Mouse (Mus musculus): ENCODE measurements around the gene Cdkl2. TPM values are rescaled to one million over a fixed set of nuclear protein-coding genes. Genes with fewer than 3 reads are reported as not detected.
A peak's percentile ranks its signal among the peaks of the same experiment; 100 is the strongest.

The Cdkl2 gene
- total RNA-seq, 2 experiments from 2014 or later: 0.42 to 2.0 TPM

DNA sequence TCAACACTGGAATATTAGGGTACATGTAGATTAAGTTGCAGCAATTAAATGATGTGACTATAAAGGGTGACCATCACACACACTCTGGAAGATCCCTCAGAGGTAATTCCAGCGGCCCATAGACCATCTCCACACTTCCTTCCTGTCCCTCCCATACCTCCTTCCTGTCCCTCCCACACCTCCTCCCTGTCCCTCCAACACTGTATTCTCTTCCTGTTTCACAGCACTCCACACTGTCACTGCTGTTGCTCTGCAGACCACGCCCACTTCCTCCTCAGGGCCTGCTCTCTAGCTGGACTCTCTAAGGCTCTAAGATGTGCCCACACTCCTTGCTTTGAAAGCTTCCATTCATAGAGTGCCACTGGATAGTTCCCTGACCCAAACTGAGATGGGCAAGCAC is 42.9 kb downstream of the Cdkl2 start:
- ATAC-seq (replicated peaks; ENCODE audit: low FRiP score, poor library complexity, severe bottlenecking): no peak

DNA sequence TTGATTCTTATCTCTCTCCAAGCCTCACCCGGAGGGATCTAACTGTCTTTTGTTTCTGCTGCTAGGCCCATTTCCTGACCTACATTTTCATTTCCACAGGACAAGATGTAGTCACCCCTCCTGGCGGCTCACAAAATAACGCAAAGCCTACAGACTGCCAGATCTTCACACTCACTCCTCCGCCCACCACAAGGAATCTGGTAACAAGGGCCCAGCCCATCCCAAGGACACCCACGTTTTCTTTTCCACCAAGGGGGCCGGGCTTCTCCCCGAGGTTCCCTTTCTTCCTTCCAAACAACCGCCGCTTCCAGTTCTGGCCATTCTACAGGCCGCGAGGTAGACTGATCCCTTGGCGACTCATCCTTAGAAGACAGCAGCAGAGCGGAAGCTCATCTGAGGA is 49.1 kb downstream of the Cdkl2 start:
- ATAC-seq (replicated peaks; ENCODE audit: low FRiP score, poor library complexity, severe bottlenecking): no peak

DNA sequence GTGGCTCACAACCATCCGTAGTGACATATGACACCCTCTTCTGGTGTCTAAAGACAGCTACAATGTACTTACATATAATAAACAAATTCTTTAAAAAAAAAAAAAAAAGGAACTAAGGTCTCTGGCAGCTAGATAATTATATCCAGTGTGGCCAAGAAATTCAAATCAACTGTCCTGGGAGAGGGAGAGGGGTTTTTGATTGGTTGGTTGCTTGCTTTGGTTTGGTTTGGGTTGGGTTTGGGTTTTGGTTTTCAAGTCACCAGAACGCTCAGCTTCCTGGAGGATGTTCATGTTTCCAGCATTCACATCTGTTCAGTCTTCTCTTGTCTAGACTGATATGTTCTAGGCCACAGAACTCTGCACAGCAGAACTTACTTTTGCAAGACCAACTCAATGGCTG is 50.6 kb downstream of the Cdkl2 start:
- no peak for ATAC-seq (replicated peaks; ENCODE audit: low FRiP score, poor library complexity, severe bottlenecking)

DNA sequence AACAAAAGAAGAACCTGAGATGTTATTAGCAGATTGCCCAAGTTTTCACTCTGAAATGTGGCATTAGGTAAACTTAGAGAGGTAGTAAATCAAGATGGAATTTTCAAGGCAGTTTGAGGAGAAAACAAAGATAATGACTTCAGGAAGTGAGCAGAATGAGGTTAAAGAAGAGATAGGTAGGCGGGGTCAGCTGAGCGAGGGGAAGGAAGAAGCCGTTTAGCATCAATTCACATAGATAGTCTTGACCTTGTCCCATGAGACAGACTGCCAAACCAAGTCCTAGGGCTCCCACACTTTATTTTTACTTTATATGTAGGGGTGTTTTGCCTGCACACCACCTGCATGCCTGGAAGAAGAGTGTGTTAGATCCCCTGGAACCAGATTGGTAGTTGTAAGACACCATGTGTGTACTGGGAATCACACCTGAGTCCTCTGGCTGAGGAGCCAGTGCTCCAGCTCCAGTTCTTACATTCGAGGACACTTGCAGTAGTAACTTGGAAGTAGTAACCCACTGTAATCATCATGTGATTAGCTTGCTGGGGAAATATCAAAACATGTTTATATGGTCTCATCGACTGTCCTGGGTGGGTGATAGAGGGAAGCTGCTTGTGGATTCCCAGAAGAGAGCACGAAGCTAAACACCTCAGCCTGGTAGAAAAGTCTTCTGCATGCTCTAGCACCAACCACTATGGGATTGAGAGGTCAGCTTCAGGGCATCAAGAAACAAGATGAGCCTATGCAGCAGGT is 52.3 kb downstream of the Cdkl2 start:
- ATAC-seq (replicated peaks; ENCODE audit: low FRiP score, poor library complexity, severe bottlenecking): no peak

DNA sequence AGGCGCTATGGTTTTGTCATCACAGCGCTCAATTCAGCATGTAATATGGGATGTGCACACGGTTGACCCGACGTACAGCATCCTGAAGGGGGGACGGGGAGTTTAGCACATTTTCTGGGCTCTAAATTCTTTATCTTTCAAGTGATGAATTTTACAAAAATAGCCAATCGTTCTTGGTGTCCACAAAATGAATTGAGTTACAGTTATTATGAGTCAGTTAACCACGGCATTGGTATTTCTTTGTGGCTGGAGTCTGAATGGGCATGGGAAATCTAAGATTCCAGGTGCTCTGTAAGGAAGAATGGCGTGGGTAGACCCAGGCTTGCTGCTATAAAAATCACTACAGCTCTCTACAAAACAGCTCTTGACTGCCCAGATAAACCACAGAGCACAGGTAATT is 54.4 kb downstream of the Cdkl2 start:
- ATAC-seq (replicated peaks; ENCODE audit: low FRiP score, poor library complexity, severe bottlenecking): no peak

DNA sequence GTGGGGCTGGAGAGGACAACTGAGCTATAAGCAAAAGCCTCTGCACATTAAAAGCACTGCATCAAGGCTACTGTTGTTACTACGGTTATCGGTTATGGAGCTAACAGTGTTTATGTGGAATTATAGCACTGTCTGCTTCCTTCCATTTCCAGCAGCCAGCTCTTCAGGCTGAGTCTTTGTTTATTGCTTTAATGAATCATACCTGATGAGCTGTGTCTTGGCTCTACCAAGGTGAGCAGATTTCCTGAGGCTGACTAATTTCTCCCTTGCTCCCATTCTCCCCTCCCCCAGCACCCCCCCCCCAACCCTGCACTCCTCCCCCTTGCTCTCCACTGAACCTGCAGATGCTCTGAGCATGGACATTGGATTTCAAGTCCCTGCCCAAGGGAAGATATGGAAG is 55.9 kb downstream of the Cdkl2 start:
- ATAC-seq (replicated peaks; ENCODE audit: low FRiP score, poor library complexity, severe bottlenecking): no peak

DNA sequence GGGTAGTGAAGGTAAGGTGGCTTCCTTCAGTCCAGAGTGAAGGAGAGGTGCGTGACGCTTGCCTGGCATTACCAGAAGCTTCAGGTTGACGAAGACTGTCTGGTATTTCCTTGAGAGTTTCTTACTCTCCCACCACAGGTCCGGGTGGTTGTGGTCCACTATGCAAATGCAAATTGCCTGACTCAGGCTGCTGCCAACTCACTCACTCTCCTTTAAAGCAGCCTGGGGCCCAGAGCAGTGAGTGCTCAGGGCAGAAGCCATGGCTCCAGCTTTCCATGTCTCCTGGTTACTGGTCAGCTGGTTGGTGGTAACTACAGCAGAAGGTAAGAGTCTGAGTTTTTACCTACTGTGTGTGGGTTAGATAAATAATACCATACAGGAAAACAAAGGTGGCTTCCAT is 56.4 kb downstream of the Cdkl2 start, which contains the start of gene Odaph:
Gene Odaph (plus strand): TSS at position 240 of the 400 bp plus-strand sequence.
- ATAC-seq (replicated peaks; ENCODE audit: low FRiP score, poor library complexity, severe bottlenecking): no peak

DNA sequence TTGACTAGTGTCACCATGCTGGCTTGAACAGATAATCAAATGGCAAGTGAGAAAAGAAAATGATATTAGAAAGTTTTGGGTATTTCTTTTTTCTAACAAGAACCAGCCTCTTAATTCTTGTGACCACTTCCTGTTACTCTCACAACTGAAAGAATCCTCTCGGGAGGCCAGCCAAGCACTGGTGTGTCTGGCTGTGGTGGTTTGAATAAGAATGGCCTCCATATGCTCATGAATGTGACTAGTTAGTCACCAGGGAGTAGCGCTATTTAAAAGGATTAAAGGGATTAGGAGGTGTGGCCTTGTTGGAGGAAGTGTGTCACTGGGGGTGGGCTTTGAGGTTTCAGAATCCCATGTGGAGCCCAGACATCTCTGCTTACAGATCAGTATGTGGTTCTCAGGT is 58.0 kb downstream of the Cdkl2 start:
- ATAC-seq (replicated peaks; ENCODE audit: low FRiP score, poor library complexity, severe bottlenecking): no peak

DNA sequence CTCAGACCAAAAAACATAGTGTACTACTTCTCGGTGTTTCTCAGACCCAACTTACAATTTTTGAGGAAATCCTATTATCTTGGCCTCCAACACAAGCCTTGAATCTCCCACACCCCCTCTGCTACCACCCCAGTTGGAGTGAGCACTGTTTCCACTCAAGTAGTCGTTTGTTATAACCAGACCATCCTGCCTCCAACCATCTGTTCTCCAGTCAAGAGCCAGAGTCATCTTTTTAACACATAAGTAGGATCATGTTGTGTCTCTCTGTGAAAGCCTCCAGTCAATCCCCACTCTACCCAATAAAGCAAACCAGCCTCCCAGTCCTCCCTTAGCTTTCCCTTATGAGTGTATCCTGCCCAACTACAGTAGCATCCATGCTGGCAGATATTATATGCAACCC is 60.2 kb downstream of the Cdkl2 start:
- ATAC-seq (replicated peaks; ENCODE audit: low FRiP score, poor library complexity, severe bottlenecking): no peak

DNA sequence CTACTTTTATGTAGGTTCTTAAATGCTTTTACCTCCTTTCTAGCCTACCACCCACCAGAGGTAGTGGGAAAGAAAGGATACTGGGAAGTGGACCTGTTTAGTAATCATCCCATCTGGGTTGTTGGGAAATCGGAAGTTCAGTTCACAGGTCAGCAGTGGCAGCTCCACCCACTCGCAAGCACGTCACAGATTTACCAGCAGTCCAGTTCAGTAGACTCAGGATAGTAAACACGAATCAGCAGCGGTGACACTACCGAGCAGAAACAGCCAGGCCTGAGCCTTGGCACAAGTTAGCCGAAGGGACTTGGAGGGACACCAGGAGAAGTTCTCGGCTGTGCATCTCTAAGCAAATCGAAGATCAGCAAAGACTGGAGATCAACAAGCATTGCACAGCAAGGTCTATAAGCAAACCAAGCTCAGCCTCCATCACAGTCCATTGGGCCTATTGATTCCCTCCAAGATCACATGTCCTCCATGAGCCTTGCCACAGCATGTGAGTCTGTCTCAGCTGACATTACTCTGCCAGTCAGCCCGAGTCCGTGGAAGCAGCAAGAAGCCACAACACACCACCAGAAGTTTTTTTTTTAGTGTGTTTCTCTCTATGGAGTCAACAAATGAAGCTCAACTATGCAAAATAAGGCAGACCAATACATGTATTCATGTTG is 62.4 kb downstream of the Cdkl2 start:
- ATAC-seq (replicated peaks; ENCODE audit: low FRiP score, poor library complexity, severe bottlenecking): no peak

DNA sequence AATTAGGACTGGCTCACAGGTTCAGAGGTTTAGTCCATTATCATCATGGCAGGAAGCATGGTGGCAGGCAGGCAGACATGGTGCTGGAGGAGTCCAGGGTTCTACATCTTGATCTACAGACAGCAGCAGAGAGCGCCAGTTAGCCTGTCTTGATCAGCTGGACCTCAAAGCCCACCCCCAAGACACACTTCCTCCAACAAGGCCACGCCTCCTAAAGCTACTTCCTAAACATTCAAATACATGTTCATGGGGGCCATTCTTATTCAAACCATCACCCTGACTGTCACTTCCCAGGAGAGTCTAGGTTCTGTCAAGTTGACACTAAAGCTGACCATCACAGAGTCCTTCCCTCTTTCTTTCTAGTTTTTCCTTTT is 66.3 kb downstream of the Cdkl2 start:
- no peak for ATAC-seq (replicated peaks; ENCODE audit: low FRiP score, poor library complexity, severe bottlenecking)

DNA sequence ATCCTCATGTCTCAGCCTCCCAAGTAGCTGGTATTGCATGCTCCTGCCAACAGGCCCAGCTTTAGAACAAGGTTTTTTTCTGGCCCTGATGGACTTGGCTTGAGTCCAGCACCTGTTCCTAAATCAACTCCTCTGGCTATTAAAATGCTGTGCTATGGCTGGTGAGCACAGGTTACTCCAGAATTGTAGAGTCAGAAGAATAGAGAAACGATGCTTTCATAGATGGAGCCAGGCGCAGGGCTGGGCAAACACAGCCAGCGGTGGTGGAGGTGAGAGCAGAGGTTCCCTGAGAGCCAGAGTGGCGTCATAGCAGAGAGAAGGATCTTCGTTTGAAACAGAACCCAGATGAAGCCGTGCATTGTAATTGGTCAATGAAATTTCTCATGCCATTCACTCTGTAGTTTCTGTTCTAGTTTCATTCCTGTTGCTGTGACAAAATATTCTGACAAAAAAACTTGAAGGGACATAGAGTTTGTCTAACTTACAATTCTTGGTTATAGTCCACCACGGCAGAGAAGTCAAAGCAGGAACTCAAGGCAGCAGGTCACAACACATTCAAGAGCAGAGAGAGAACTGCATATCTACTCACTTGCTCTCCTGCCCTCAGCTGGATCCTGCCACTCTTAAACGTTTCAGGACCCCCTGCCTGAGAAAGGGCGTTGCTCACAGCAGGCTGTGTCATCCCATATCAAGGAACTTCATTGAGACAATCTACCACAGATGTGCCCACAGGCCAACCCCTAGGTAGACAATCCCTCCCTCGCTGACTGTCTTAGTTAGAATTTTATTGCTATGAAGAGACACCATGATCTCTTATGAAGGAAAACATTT is 66.9 kb downstream of the Cdkl2 start:
- ATAC-seq (replicated peaks; ENCODE audit: low FRiP score, poor library complexity, severe bottlenecking): no peak

DNA sequence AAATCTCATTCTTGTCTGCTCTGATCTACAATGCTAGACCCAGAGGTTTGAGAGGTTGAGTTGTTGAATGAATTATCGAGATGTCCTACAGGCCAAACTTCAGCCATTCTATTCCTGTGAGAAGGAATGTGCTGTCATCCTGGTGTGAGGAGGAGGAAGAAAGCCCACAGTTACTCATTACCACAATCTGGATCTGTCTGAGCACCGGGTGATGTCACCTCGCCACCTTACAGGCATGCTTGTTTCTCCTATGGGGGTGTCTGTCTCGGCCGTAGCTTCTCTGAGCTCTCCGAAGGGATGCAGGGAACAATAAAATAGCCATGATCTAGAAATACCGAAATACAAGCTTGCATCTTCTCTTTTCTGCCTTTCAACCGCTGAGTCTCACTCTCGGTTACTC is 67.9 kb downstream of the Cdkl2 start:
- no peak for ATAC-seq (replicated peaks; ENCODE audit: low FRiP score, poor library complexity, severe bottlenecking)

DNA sequence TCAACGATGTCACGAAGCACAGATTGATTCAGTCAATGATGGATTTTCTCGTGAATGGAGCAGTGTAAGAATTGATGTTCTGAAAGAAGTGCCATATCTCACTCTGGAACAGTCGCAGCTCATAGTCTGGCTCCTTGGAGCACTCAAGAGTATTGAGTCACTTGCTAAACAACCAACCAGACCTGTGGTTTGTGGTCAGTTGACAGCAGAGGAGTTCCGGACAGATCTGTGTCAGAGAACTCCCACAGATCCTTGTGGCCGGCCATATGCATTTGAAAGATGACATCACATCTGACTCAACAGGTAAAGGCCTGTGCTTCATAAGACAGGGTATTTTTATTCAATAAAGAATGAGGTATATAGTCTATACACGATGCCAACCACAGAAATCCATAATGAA is 69.7 kb downstream of the Cdkl2 start:
- no peak for ATAC-seq (replicated peaks; ENCODE audit: low FRiP score, poor library complexity, severe bottlenecking)

DNA sequence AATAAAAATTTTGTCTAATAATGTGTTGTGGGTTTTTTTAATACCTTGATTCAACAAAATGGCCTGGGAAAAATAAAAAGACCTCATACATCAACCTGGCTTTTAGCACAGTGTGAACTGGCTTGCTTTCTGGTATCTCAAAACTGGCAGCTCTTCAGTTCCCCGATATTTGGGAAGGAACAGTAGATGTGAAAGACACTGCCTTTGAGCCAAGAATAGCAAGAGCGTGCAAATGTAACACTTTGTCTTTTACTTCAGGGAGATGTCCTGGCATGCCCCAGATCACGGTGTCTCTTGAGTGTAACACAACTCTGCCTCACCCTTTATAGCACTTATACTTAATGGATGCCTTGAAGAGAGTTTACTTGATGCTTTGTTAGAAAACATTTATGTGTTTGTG is 71.6 kb downstream of the Cdkl2 start:
- ATAC-seq (replicated peaks; ENCODE audit: low FRiP score, poor library complexity, severe bottlenecking): no peak

DNA sequence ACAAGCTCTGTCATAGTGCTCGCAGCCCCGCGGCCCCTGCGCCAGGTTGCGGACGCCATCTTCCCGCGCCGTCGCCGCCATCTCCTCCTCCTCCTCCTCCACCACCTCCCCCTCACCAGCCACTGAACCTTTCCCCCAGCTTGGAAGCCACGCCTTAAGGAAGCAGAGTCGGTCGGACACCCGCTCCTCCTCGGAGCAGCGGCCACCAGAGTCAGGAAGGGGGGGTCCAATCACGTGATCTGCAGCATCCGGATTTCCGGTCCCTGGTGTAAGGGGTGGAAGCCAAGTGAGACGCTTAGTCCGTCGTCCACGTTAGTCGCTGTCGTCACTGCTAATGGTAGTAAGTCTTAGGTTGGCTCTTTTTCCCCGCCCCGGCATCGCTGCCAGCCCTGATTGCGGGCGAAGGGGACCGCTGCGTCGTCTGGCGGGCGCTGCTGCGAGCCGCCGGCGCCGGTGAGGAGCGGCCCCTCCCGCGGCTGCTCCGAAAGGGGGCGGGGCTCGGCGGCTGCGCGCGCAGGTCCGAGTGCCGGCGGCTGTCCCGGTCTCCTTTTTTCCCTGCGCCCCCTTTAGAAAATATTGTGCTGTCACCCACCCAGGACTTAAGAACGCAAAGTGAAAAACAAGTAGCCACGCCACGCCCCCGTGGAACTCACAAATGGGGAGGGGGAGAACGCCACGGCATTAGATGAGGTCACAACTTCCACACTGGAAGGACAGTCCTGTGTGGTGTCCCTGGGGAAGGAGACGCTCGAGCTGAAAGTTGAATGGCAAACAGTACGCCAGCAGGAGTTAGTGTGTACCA is 80.8 kb downstream of the Cdkl2 start, which contains the start of gene Rchy1:
Gene Rchy1 (minus strand): TSS at position 430 of the 802 bp plus-strand sequence.
- ATAC-seq (replicated peaks; ENCODE audit: low FRiP score, poor library complexity, severe bottlenecking): peak; percentile 92

DNA sequence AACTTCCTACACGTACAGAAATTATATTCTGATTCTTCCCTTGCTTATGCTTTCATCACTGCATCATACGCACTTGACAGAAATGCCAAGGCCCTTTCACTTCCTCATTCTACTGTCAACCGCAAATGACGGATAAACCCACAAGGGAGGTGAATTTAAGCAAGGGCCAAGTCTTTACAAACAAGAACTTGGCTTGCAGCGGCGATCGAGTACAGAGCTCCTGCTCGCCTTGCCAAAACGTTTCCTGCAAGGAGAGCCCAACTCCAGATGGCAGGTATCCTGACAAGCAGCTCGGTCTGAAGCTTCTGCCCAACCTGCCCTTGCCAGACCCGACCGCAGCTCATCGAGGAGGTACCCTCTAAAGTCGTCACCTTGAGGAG is 81.4 kb downstream of the Cdkl2 start:
- peak; percentile 4 for ATAC-seq (replicated peaks; ENCODE audit: low FRiP score, poor library complexity, severe bottlenecking)

DNA sequence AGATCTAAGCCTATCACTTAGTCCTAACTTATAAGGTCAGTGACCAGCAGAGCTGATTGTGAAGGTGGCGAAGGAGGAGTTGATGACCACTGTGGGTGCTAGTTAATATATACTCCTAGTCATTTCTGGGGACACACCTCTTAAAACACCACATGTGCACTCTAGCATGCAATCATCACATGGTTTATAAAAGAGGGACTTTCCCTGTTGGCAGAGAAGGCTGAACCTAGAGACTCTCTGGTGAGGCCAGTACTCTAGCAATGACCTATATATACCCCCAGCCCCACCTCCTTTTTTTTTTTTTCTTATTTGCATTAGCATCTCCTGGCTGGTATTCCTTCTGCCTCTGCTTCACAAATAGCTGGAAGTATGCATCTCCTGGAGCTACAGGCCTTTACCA is 82.3 kb downstream of the Cdkl2 start:
- no peak for ATAC-seq (replicated peaks; ENCODE audit: low FRiP score, poor library complexity, severe bottlenecking)

DNA sequence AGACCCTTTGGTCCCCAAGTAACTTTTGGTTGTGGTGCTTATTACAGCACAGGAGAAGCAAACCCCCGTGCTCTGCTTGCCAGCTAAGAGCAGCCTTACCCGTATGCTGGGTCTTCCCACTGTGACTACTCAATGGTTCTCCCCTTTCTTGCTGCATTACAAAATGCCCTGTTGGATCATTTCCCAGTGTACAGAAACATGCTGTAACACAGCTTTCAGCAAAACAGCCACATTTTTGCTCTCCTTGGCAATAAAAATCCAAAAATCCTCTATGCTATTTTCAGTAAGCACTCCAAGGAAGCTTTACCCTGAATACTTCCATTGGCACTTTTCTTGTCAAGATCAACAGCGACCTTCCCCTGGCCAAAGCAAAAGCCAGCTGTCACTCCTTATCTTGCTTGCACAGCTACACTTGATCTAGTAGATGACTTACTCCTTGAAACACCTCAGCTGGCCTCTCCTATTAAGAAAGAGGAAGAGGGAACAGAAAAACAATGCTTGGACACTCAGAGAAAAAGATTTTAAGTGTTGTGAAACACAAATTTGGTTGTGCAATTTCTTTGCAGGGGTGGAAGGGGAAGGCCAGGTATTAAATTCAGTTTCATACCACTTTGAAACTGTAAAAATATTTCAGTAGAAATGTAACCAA is 83.0 kb downstream of the Cdkl2 start:
- ATAC-seq (replicated peaks; ENCODE audit: low FRiP score, poor library complexity, severe bottlenecking): peak; percentile 66

DNA sequence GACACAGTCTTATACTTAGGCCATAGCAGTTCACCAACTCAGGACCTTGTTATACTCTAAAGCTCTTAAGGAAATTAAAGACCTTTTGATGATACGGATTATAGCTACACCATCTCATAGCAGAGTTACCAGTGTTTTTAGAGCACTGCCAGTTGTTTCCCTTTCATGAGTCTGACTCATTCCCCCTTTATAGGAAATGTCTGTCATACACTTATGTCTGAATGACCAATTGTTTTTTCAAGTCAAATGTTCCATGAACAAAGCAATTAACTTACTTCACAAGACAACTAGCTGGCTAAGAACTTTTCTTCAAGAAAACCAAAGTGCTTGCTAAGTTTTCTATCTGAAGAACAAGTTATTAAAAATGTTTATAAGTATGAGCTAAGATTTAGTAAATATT is 83.7 kb downstream of the Cdkl2 start:
- no peak for ATAC-seq (replicated peaks; ENCODE audit: low FRiP score, poor library complexity, severe bottlenecking)

All from erythroid progenitor cell, adult 5-6 weeks (primary cell).